Mouse (Mus musculus): Measurements from ENCODE around the gene Smad6. TPM values are rescaled to one million over a fixed set of nuclear protein-coding genes. Genes with fewer than 3 reads are reported as not detected.

Gene Smad6
- total RNA-seq, 2 experiments from 2014 or later: 15.0 to 16.9 TPM

- peak; percentile 90 for DNase-seq
Observed at GRCm38 (mm10) chr9:63915976-63916375, 105.9 kb downstream of the Smad6 start.

- no peak for DNase-seq
Observed at GRCm38 (mm10) chr9:63914944-63915343, 106.9 kb downstream of the Smad6 start.

GRCm38 (mm10) chr9:63912051-63912450, 109.8 kb downstream of the Smad6 start:
- no peak for DNase-seq

DNA sequence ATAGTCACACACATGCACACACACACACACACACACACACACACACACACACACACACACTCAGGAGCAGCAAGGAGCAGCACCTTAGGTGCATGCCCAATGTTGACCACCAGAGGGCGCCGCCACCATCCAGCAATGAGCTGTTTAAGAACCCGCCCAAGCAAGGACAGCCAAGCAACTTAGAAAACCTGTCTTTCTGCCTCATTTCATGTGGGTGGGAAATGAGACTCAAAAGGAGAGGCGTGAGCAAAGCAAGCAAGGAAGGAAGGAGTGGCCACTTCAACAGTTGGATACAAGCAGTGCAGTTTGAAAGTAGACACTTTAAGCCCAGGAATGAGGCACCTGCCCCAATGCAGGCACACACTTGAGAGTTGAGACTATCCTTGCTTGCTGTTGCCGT, 112.2 kb downstream of the Smad6 start:
- peak; percentile 90 for DNase-seq

GRCm38 (mm10) chr9:63904543-63904942, 117.3 kb downstream of the Smad6 start:
- DNase-seq: no peak

Other genes with a start within 250 kb of the Smad6 start
- gene Lctl, start 95.1 kb upstream of the Smad6 start, total RNA-seq (2021): 1 to 10 TPM; 2.0 to 2.8 TPM
- gene Zwilch, start 151.0 kb upstream of the Smad6 start, total RNA-seq (2021): 10 to 100 TPM in 1 of 2 experiments, 1 to 10 TPM in 1; 5.9 to 12.8 TPM
- 100 to 1,000 TPM; 901 to 923 TPM for gene Rpl4, start 151.3 kb upstream of the Smad6 start, total RNA-seq (2021)
- gene Snapc5, start 157.2 kb upstream of the Smad6 start, total RNA-seq (2021): 10 to 100 TPM; 17.4 to 20.8 TPM
- gene Uchl4, start 213.1 kb upstream of the Smad6 start, total RNA-seq (2021): 1 to 10 TPM; 1.9 to 3.1 TPM
- 10 to 100 TPM; 54.7 to 55.1 TPM for gene Map2k1, start 231.6 kb upstream of the Smad6 start, total RNA-seq (2021)